Mouse (Mus musculus) lung, postnatal 0 days (tissue): ENCODE data around the gene Mlana.

Experiments used
- CTCF ChIP-seq: IDR thresholded peaks from 2 replicates; pipeline ENCODE4 v1.5.1; 2016; ENCODE audit warnings: antibody characterized with exemption, mild to moderate bottlenecking
- EP300 ChIP-seq: IDR thresholded peaks from 2 replicates; pipeline ENCODE4 v1.6.1; 2016; ENCODE audit warnings: antibody characterized with exemption, mild to moderate bottlenecking, control low read depth

DNA sequence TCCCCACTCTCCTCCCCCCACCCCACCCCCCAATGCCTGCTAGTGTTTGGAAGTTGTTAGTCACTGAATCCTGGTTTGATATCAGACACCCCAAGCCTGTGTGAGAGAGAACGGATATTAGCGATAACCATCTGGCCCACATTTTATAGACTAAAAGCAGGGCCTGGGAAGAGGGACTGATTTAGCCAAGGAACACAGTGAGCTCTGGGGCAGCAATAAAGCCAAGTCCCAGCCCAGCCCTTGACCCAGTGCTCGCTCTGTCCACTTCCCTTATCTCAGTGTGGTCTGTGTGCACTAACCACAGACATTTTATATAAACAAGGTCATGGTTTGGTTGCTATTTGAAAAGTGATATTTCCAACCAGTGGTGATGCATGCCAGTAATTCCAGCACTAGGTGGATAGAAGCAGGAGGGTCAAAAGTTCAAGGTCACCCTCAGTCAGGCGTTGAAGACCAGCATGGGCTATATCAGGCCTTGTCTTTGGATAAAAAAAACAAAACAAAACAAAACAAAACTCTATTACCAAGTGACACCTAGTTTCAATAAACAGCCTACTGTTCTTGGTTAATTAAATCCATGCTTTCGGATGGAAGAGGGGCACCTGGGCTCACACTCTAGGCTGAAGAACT lies 30.5 kb upstream of the Mlana start:
- TF ChIP-seq CTCF (no peak), EP300 (no peak)
